Mouse (Mus musculus): ENCODE measurements around the gene Spi1.

Gene Spi1

GRCm38 (mm10) chr2:91128761-91129160 is 46.6 kb downstream of the Spi1 start:
- no peak for DNase-seq

DNA sequence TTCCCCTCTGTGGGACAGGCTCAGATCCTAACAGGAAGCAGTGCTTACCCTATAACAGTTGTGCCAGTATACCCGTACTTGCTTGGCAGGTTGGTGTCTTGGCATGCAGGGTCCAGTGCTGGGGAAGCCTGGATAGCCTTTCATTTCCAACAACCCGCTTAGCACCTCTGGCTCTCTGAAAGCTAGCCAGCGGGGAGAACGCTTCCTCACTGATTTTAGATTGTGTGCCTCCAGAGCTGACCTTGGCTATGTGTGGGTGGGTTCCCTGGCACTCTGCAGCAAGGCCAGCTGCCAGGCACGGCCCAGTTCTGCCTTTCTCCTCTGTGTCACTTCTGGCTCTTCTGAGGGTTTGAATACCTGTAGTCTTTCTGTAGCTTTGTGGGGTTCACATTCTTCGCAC is 47.9 kb downstream of the Spi1 start:
- no peak for DNase-seq

DNA sequence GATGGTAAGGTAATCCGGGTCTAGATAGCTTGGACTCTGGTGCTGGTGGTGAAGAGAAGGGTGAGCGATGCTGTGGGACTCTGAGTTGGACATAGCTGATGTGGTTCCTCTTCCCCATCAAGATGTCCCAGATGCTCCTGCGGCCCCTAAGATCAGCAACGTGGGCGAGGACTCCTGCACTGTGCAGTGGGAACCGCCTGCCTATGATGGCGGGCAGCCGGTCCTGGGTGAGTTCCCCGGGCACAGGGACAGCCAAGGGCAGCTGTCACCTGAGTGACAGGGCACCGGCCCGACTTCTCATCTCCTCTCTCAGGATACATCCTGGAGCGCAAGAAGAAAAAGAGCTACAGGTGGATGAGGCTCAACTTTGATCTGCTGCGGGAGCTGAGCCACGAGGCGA is 49.1 kb downstream of the Spi1 start:
- DNase-seq: no peak

- DNase-seq: no peak
Observed at GRCm38 (mm10) chr2:91132035-91132434, 49.8 kb downstream of the Spi1 start.

DNA sequence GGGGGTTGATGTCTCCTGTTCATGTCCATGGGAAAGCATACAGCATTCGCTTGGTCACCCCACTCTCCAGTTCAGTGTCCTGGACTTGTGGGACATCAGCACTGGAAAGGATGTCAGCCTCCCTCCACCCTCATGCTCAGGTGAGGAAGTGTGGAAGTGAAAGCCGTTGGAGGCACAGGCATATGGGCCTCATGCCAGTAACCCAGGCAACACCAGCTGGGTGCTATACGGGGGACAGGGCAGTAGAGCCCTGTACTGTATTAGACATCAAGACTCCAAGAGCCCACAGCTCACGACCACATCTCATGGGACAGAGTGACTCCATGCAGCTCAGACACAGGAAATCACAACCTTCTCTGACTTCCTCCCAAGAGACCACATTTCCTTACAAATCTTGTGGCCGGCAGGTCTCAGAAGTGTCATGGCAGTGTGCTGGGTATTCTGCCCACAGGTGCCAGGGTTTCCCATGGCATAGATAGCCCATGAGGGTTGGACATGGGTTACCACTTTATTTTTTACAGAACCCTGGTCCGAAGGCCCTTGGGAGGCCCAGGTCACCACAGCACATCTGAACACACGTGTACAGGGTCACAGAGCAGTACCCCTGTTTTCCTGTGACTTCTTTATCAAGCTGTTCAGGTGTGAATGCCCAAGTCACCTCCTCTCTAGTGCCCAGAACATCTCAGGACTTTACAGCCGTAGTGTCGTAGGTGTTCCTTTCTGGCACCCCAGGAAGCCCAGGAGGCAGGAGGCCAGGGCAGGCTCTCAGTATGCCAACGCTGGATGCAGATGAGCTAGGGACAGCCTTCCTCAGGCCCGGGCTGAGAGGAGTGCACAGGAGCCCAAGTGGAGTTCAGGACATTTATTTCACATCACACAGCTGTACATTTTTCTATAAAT is 54.6 kb downstream of the Spi1 start:
- no peak for DNase-seq

DNA sequence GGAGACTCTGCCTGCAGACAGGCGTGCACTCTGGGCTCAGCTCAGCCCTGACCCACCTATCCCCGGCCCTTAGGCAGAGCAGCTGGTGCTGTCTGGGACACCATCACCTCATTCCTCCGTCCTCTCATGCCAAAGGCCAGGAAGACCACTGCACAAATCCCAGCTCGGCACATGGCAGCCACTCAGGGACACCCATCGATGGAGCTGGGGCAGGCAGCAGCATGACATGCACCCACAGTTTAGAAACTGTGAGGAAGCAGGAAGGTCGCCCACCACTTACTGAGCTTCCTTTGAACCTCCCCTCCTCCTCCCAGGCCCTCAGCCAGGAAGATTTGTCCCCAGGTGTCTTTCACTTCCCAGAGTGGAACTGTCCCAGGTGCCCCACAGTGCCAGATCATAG is 55.3 kb downstream of the Spi1 start:
- no peak for DNase-seq

- no peak for DNase-seq
Observed at GRCm38 (mm10) chr2:91139311-91139710, 57.1 kb downstream of the Spi1 start.

DNA sequence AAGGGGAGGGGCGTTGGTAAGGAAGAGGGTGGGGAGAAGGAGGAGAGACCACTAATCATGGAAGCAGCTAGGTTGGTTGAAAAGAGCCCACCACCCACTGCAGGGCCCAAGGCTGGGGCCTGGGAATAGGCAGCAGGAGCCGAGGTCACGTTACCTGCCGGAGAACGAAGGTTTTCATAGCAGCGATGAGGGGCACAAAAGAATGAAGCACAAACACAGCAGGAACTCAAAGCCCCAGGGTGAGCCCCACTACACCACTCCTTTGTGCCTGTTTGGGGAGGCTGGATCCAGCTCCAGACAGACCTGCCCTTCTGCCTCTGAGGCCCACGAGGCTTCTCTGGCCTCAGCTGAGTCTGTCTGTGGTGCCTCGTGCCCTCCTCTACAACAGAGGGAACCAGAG is 57.6 kb downstream of the Spi1 start:
- no peak for DNase-seq

GRCm38 (mm10) chr2:91142920-91143319 is 60.7 kb downstream of the Spi1 start:
- no peak for DNase-seq

GRCm38 (mm10) chr2:91143401-91143800 is 61.2 kb downstream of the Spi1 start:
- no peak for DNase-seq

DNA sequence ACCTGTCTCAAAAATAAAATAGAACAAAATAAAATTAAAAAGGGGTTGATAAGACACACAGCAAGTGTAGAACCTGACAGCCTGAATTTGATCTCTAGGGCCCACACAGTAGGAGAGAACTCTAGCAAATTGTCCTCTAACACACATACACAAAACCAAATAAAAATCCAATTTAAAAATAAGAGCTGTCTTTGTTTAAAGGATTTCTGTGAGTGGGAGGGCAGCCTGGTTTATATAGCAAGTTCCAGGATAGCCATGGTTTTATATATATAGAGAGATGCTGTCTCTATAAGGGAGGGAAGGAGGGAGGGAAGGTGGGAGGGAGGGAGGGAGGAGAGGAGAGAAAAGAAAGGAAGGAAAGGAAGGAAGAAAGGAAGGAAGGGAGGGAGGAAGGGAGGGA is 65.9 kb downstream of the Spi1 start:
- DNase-seq: no peak

DNA sequence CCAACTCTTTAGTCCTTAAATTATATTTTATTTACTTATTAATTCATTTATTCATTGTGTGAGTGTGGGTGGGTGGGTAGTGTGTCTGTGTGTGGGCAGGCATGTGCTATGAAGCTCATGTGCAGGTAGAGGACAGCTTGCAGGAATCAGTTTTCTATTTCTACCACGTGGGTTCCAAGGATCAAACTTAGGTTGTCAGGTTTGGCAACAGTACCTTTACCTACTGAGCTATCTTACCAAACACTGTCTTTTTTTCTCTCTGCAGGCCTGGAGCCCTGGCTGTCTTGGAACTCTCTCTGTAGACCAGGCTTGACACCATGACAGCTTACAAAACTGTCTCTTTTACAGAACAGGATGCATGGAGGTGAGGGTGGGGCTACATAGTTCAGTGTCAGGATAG is 69.1 kb downstream of the Spi1 start:
- no peak for DNase-seq

DNA sequence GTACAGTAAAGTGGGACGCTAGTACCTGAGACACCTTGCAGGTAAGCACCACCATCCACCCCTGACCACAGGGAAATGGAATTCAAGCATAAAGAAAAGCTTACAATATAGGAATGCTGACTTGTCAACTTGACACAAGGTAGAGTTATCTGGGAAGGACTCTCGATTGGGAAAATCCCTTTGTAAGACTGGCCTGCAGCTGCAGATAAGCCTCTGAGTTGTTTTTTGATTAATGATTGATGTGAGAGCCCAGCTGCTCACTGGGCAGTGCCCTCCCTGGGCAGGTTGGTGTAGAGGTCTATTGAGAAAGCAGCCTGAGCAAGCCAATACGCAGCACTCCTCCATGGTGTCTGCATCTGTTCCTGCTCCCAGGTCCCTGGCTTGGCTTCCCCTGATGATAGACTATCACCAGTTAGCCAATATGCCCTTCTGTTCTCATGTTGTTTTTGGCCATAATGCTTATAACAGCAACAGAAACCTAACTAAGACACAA is 70.7 kb downstream of the Spi1 start:
- no peak for DNase-seq

DNA sequence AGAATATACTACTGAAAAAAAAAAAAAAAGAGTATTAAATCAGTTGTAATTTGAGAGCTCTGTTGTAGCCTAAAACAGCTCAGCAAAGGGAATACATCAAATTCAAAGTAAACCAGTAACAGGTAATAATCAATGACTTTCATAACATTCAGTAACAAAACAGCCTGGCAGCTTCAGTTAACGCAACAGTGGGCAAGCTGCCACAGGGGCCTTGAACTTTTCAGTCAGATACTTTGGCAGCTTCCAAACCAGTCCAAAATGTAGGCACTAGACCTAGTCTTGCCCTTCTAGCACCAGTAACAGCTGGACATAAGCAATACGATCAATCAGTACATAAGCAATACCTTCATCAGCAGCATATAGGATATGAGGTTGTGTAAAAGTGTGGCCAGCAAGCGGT is 71.9 kb downstream of the Spi1 start:
- no peak for DNase-seq

- no peak for DNase-seq
Observed at GRCm38 (mm10) chr2:91157002-91157752, 75.0 kb downstream of the Spi1 start.

GRCm38 (mm10) chr2:91160591-91160990 is 78.4 kb downstream of the Spi1 start:
- DNase-seq: no peak

DNA sequence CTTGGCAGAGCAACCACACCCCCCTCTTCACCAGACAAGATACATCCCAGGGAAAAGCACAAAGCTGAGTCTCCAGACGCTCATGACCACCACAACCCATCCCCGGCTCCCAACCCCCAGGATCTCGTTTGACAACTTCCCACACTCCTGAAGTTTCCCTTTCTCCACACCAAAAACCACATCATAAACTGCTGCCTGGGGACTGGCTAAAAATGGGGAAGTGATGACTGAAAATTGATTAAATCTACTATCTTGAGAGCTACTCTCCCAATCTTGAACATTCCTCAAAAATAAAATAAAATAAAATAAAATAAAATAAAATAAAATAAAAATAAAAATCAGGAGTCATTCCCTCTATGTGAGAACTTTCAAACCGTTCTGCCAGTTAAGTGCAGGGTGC is 80.8 kb downstream of the Spi1 start:
- DNase-seq: no peak

DNA sequence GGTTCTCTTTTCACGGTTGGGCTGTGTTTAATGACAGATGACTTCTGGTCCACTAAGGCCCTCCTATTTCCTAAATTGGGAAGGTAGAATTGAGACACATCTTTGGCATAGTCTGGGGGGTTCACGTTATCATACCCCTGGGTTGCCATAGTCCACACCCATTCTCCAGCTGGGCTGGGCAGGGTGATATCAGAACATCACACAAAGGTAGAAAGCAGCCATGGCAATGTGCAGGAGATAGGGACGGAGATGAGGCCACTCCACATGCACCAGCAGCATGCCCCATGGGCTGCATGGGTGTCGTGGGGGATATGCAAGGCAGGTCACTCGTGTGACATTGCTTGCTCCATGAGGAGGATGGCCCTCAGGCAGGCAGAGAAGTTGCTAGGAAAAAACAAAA is 81.3 kb downstream of the Spi1 start:
- no peak for DNase-seq

- no peak for DNase-seq
Observed at GRCm38 (mm10) chr2:91164991-91165390, 82.8 kb downstream of the Spi1 start.
